Mouse (Mus musculus) limb, embryonic 14.5 days (tissue): ENCODE results near the gene Mapk14. TPM values are rescaled to one million over a fixed set of nuclear protein-coding genes. Genes with fewer than 3 reads are reported as not detected.
"Not testable (repeated sequence)": the region's sequence is repeated elsewhere in the genome, so short reads cannot be mapped to it uniquely, and the experiment has no call there.

ENCODE experiments used
- ATAC-seq: fragments of 200-750 bp; cut with Nextera tagmentation; 2 replicates; pipeline ENCODE4 v1.8.0; 2017; ENCODE audit warnings: low read depth, moderate number of reproducible peaks, moderate TSS enrichment; ENCODE audit not compliant: low FRiP score
- DNase-seq: peaks from one replicate; pipeline ENCODE4 v3.0.0-alpha.2; 2015; ENCODE audit warnings: low spot score
- H3K27ac ChIP-seq: fragments of 300-500 bp; sonication (generic); replicated peaks from 2 replicates; pipeline ENCODE4 v1.5.1; 2014; ENCODE audit warnings: low read depth, mild to moderate bottlenecking, low read length, moderate library complexity, mixed read lengths
- H3K27me3 ChIP-seq: fragments of 300-500 bp; sonication (generic); 2 replicates; pipeline ENCODE4 v1.6.1; 2014; ENCODE audit warnings: low read length, mixed read lengths; ENCODE audit not compliant: control insufficient read depth, insufficient read depth
- H3K36me3 ChIP-seq: fragments of 300-500 bp; sonication (generic); 2 replicates; pipeline ENCODE4 v1.6.1; 2014; ENCODE audit warnings: mild to moderate bottlenecking, low read length, moderate library complexity, mixed read lengths; ENCODE audit not compliant: control insufficient read depth, insufficient read depth
- H3K4me1 ChIP-seq: fragments of 300-500 bp; sonication (generic); 2 replicates; pipeline ENCODE4 v1.6.1; 2014; ENCODE audit warnings: antibody characterized with exemption, low read length, mixed read lengths; ENCODE audit not compliant: control insufficient read depth, insufficient read depth
- H3K4me2 ChIP-seq: fragments of 300-500 bp; sonication (generic); replicated peaks from 2 replicates; pipeline ENCODE4 v1.6.1; 2014; ENCODE audit warnings: low read depth, mild to moderate bottlenecking, low read length, moderate library complexity; ENCODE audit not compliant: severe bottlenecking
- H3K4me3 ChIP-seq: fragments of 300-500 bp; sonication (generic); replicated peaks from 2 replicates; pipeline ENCODE4 v1.5.1; 2014; ENCODE audit warnings: low read length
- H3K9ac ChIP-seq: fragments of 300-500 bp; sonication (generic); 2 replicates; pipeline ENCODE4 v1.6.1; 2014; ENCODE audit warnings: mild to moderate bottlenecking, low read depth, low read length, moderate library complexity; ENCODE audit not compliant: severe bottlenecking
- H3K9me3 ChIP-seq: fragments of 300-500 bp; sonication (generic); 2 replicates; pipeline ENCODE4 v1.6.1; 2016; ENCODE audit warnings: low read length; ENCODE audit not compliant: control insufficient read depth
- POLR2A ChIP-seq: fragments of 200-500 bp; IDR thresholded peaks from 2 replicates; pipeline ENCODE4 v1.8.0; 2012; ENCODE audit warnings: inconsistent platforms, mild to moderate bottlenecking, moderate library complexity, borderline replicate concordance; ENCODE audit not compliant: insufficient read depth, insufficient read length; ENCODE audit errors: extremely low read depth
- WGBS: fragments of 180-500 bp; shearing (Covaris S2); extraction: QIAGEN DNeasy Blood & Tissue Kit; methylation state at CpG from one replicate; pipeline ENCODE4 v1.1.7; 2014; 5-methylcytosine and 5-hydroxymethylcytosine counted together
- polyA plus RNA-seq, 2 experiments: library from polyadenylated mRNA; depleted of rRNA in 1 of 2; stranded (reverse) in 1 of 2; unstranded in 1 of 2; fragments of >200 nt; fragmentation: Nextera tagmentation in 1 of 2; extraction: Ambion mirVana in 1 of 2; gene quantifications; 2 replicates each; pipeline versions ENCODE4 v1.2.1 to v1.2.3; 2012 to 2014

Gene Mapk14
- polyA plus RNA-seq, 2 experiments: 53.8 to 74.1 TPM

DNA sequence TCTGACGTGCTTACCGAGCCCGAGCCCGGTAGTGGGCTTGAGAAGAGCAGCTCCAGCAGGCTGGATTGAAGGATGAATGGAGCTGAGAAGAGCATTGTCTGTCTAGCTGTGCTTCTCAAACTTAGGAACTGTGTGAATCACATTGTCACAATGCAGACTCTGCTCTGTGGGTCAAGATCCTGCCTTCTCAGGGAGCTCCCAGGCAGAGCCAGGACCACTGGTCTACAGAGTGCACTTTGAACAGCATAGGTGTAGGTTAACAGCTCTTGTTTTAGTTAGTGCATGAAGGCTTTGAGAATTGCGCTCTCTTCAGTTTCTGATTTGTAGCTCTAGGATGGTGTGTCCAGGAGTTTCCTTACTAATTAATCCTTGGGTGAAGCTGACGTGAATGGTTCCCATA lies 20.1 kb downstream of the Mapk14 start:
- peaks cover 5% of the 10 kb centered on the region; the same call in 1 of the 2 replicates for H3K4me1 ChIP-seq
- peaks cover 28% of the 10 kb centered on the region for H3K36me3 ChIP-seq
- no peak for TF ChIP-seq POLR2A
- DNase-seq (no peak), ATAC-seq (no peak)
- H3K4me3 ChIP-seq: no peak overlapping the region
- WGBS: 94% methylated on average over 6 of the region's 6 CpGs
- H3K27me3 ChIP-seq: no peaks in the 10 kb centered on the region
- no peak overlapping the region for H3K27ac ChIP-seq
- no peak overlapping the region for H3K4me2 ChIP-seq
- no peaks in the 10 kb centered on the region for H3K9me3 ChIP-seq
- no peak overlapping the region for H3K9ac ChIP-seq

DNA sequence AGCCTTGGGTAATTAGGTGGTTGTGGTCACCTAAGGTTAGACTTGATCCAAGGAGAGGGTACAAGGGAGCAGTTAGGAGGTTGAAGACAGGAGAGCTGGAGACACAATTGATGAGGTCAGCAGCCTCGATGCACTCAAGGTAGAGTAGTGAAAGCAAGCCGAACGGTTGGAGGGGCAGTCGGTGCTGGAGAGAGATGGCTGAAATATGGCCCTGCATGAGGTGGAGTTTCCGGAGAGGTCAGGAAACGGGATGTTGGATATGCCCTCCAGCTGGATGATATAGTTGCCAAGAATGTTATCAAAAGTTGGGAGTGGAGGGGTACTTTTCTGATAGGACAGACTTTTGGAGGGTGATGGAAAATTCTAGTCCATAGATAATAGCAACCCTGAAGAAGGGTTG lies 21.2 kb downstream of the Mapk14 start:
- peaks cover 38% of the 10 kb centered on the region for H3K36me3 ChIP-seq
- H3K4me2 ChIP-seq: no peak overlapping the region
- no peaks in the 10 kb centered on the region for H3K27me3 ChIP-seq
- H3K27ac ChIP-seq: no peak overlapping the region
- H3K4me1 ChIP-seq: peaks cover 8% of the 10 kb centered on the region
- WGBS: 86% methylated on average over 6 of the region's 6 CpGs
- no peak overlapping the region for H3K4me3 ChIP-seq
- no peaks in the 10 kb centered on the region for H3K9me3 ChIP-seq
- ATAC-seq (no peak), DNase-seq (no peak)
- H3K9ac ChIP-seq: no peak overlapping the region
- TF ChIP-seq POLR2A: no peak

- H3K9ac ChIP-seq: no peak overlapping the region
- DNase-seq: no peak
- H3K4me2 ChIP-seq: no peak overlapping the region
- no peaks in the 10 kb centered on the region for H3K9me3 ChIP-seq
- ATAC-seq: no peak
- no peak overlapping the region for H3K4me3 ChIP-seq
- peaks cover 9% of the 10 kb centered on the region for H3K4me1 ChIP-seq
- no peak for TF ChIP-seq POLR2A
- H3K27me3 ChIP-seq: no peaks in the 10 kb centered on the region
- peaks cover 46% of the 10 kb centered on the region for H3K36me3 ChIP-seq
- no peak overlapping the region for H3K27ac ChIP-seq
- 92% methylated on average over 3 of the region's 3 CpGs for WGBS
Observed at GRCm38 (mm10) chr17:28714006-28714405, 22.9 kb downstream of the Mapk14 start.

DNA sequence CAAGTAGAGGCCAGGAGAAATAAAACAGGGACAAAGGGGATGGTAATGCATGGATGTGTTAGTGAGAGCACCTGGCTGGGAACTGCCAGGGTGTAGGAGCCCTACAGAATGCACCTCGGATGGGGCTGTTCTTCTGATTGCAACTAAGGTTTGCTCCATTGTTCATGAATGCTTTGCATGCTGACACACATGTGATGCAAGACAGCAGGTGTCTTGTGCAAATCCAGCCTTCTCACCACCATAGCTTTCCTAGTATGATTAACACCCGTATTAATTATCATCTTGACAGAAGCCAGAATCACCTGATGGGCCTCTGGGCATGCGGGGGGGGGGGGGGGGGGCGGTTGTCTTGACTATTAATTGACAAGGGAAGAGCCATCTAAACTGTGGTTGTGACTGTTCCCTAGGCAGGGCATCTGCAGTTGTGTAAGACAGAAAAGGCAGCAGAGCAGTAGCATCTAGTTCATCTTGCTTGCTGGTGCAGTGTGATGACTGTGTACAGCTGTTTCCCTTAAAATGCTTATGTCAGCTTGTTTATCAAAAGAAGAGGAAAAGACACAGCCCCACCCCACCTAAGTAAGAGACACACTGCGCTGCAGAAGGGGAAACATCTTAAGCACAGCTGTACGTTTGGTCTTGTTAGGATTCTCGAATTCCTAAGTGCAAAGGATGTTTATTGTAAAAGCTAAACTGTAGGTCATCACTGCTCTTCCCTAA lies 24.9 kb downstream of the Mapk14 start:
- Histone ChIP-seq H3K27ac (no peak overlapping the region), H3K4me3 (no peak overlapping the region), H3K4me1 (peaks cover 4% of the 10 kb centered on the region; the same call in 1 of the 2 replicates), H3K9me3 (no peaks in the 10 kb centered on the region), H3K36me3 (peaks cover 58% of the 10 kb centered on the region), H3K4me2 (no peak overlapping the region), H3K27me3 (no peaks in the 10 kb centered on the region), H3K9ac (no peak overlapping the region)
- no peak for TF ChIP-seq POLR2A
- ATAC-seq: no peak
- WGBS: 74% methylated on average over 7 of the region's 7 CpGs
- DNase-seq: no peak

DNA sequence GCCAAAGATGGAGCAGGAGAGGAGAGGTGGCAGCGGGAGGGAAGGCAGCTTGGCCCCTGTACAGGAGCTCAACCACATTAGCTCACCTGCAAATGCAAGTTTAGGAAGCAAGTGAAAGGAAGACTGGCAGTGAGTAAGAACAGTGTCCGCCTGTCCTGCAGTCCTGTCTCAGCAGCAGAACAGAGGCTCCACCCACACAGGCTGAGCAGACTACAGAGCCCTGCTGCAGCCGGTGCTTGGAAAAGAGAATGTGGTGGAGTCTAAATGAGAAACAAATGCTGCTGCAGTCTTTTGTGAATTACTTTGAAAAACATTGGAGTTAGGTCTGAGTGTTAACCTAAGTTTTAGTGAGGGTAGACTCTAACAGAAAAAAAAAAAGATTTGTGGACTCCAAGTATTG lies 26.4 kb downstream of the Mapk14 start:
- DNase-seq (no peak), ATAC-seq (no peak)
- Histone ChIP-seq H3K9ac (no peak overlapping the region), H3K36me3 (peaks cover 66% of the 10 kb centered on the region), H3K4me2 (no peak overlapping the region), H3K27ac (no peak overlapping the region; the same call in 1 of the 2 replicates), H3K27me3 (no peaks in the 10 kb centered on the region), H3K4me3 (no peak overlapping the region), H3K4me1 (peaks cover 4% of the 10 kb centered on the region; the same call in 1 of the 2 replicates), H3K9me3 (no peaks in the 10 kb centered on the region)
- WGBS: 37% methylated on average over 3 of the region's 3 CpGs
- TF ChIP-seq POLR2A: no peak

GRCm38 (mm10) chr17:28725783-28726182 lies 34.7 kb downstream of the Mapk14 start, which contains the start of gene AC170998.1:
TSS of gene AC170998.1 (plus strand) at chr17:28726083.
- Histone ChIP-seq H3K36me3 (peaks cover 73% of the 10 kb centered on the region), H3K9ac (no peak within 1 kb of the TSS), H3K27me3 (no peaks in the 10 kb centered on the region), H3K27ac (no peak within 1 kb of the TSS), H3K4me2 (no peak within 1 kb of the TSS), H3K4me3 (no peak within 1 kb of the TSS), H3K9me3 (no peaks in the 10 kb centered on the region), H3K4me1 (no peaks in the 10 kb centered on the region)
- DNase-seq (no peak), ATAC-seq (no peak)
- no peak for TF ChIP-seq POLR2A
- WGBS: 96% methylated on average over 4 of the region's 4 CpGs

DNA sequence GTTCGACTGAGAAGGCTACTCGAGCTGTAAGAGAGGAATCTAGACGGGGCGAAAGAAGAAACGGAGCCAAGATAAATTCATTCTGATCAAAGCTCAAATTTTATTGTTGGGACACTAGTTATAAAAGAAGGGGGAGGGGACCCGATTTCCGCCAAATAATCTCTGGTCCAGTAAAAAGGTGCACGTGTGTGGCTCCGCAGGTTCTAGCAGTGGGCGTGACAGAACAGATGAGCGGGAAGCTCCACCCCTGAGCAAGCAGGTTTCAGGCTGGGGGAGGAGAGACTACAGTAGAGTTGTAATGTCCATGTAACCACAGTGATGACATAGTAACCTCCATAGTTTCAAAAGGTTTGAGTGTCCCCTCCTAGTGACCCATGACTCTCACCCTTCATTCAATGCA lies 36.4 kb downstream of the Mapk14 start:
- H3K27me3 ChIP-seq, H3K4me2 ChIP-seq, H3K9me3 ChIP-seq, H3K27ac ChIP-seq, H3K4me1 ChIP-seq, H3K9ac ChIP-seq, DNase-seq, ATAC-seq, H3K4me3 ChIP-seq: not testable (repeated sequence)
- H3K36me3 ChIP-seq: peaks cover 80% of the 10 kb centered on the region
- 88% methylated on average over 11 of the region's 11 CpGs for WGBS
